Mouse (Mus musculus) hindbrain, postnatal 0 days (tissue): ENCODE measurements around the gene Fgd6. TPM values are rescaled to one million over a fixed set of nuclear protein-coding genes. Genes with fewer than 3 reads are reported as not detected.
A peak's percentile ranks its signal among the peaks of the same experiment; 100 is the strongest.

ENCODE experiments used
- ATAC-seq: fragments of 200-750 bp; cut with Nextera tagmentation; 2 replicates; pipeline ENCODE4 v1.8.0; 2017; ENCODE audit warnings: mild to moderate bottlenecking, moderate TSS enrichment, moderate library complexity
- DNase-seq: peaks from one replicate; pipeline ENCODE4 v3.0.0-alpha.2; 2015; ENCODE audit warnings: low spot score
- H3K27ac ChIP-seq: fragments of 300-500 bp; sonication (generic); 2 replicates; pipeline ENCODE4 v1.5.1; 2014; ENCODE audit warnings: mild to moderate bottlenecking
- H3K27me3 ChIP-seq: fragments of 300-500 bp; sonication (generic); 2 replicates; pipeline ENCODE4 v1.6.1; 2014; ENCODE audit warnings: low read length, mixed read lengths; ENCODE audit not compliant: insufficient read depth
- H3K36me3 ChIP-seq: fragments of 300-500 bp; sonication (generic); 2 replicates; pipeline ENCODE4 v1.6.1; 2014; ENCODE audit warnings: low read length, mixed read lengths; ENCODE audit not compliant: insufficient read depth
- H3K4me1 ChIP-seq: fragments of 300-500 bp; sonication (generic); 2 replicates; pipeline ENCODE4 v1.6.1; 2014; ENCODE audit warnings: antibody characterized with exemption, low read length, mixed read lengths; ENCODE audit not compliant: insufficient read depth
- H3K4me2 ChIP-seq: fragments of 300-500 bp; sonication (generic); 2 replicates; pipeline ENCODE4 v1.6.1; 2014; ENCODE audit warnings: low read depth, mild to moderate bottlenecking, low read length, moderate library complexity, mixed read lengths
- H3K4me3 ChIP-seq: fragments of 300-500 bp; sonication (generic); 2 replicates; pipeline ENCODE4 v1.5.1; 2014; ENCODE audit warnings: low read length
- H3K9ac ChIP-seq: fragments of 300-500 bp; sonication (generic); replicated peaks from 2 replicates; pipeline ENCODE4 v1.6.1; 2014; ENCODE audit warnings: mild to moderate bottlenecking, low read length, moderate library complexity, mixed read lengths
- H3K9me3 ChIP-seq: fragments of 300-500 bp; sonication (generic); 2 replicates; pipeline ENCODE4 v1.6.1; 2016; ENCODE audit warnings: low read length, mixed read lengths
- CTCF ChIP-seq: IDR thresholded peaks from 2 replicates; pipeline ENCODE4 v1.5.1; 2016; ENCODE audit warnings: antibody characterized with exemption, control low read depth, low read depth
- WGBS: fragments of 180-500 bp; shearing (Covaris S2); extraction: QIAGEN DNeasy Blood & Tissue Kit; methylation state at CpG from one replicate; pipeline ENCODE4 v1.1.7; 2014; 5-methylcytosine and 5-hydroxymethylcytosine counted together
- polyA plus RNA-seq: library from polyadenylated mRNA; unstranded; fragments of >200 nt; fragmentation: Nextera tagmentation; extraction: Ambion mirVana; gene quantifications from 2 replicates; pipeline ENCODE4 v1.2.1, GENCODE M21; 2015
- total RNA-seq: library from RNA; depleted of rRNA; stranded (reverse); fragments of >200 nt; gene quantifications from 2 replicates; pipeline ENCODE4 v1.2.3, GENCODE M21; 2014

The Fgd6 gene
- total and polyA plus RNA-seq, 2 experiments from 2014 or later, result 2.0 to 5.2 TPM

- H3K4me1 ChIP-seq, result peaks cover 4% of the 10 kb centered on the region; the same call in 1 of the 2 replicates
- no peaks in the 10 kb centered on the region for H3K27me3 ChIP-seq
- H3K36me3 ChIP-seq, result no peaks in the 10 kb centered on the region
- no peak for ATAC-seq
- H3K9ac ChIP-seq, result no peak overlapping the region
- H3K27ac ChIP-seq, result no peak overlapping the region
- peak; percentile 47 for DNase-seq
- peak; percentile 61 for TF ChIP-seq CTCF
- 78% methylated on average over 5 of the region's 5 CpGs for WGBS
- no peak overlapping the region for H3K4me3 ChIP-seq
- H3K4me2 ChIP-seq, result no peak overlapping the region
- no peaks in the 10 kb centered on the region for H3K9me3 ChIP-seq
Measured at GRCm38 (mm10) chr10:94124376-94124775, 88.6 kb downstream of the Fgd6 start.

DNA sequence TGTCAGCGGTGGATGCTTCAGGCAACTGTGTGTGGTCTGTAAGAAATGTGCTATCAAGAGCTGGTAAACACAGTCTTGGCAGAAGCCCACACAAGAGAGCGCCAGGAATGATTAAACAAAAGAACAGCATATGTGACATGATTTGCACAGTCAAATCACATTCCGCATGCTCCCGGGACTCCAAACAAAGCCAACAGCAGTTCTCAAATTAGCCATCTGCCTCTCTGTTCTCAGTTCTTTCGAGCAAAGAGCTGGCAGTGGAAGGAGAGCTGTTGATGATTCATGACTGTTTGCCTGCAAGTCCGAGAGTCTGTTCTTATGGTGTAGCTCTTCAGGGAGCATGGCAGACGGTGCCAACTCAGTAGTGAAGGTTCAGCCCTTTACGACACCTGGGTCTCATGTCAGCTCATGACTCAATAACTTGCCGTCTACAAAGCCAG lies 93.9 kb downstream of the Fgd6 start:
- Histone ChIP-seq H3K9me3 (no peaks in the 10 kb centered on the region), H3K4me2 (no peak overlapping the region)

GRCm38 (mm10) chr10:94133081-94133480 lies 97.3 kb downstream of the Fgd6 start:
- no peak for ATAC-seq

More for the DNA sequence above, 93.9 kb downstream of the Fgd6 start:
- TF ChIP-seq CTCF, result no peak
- no peaks in the 10 kb centered on the region for H3K36me3 ChIP-seq
- 13% methylated on average over 9 of the region's 9 CpGs for WGBS
- peak overlapping the region; percentile 74 for H3K27ac ChIP-seq
- DNase-seq (peak; percentile 91), ATAC-seq (peak; percentile 92)
- H3K4me1 ChIP-seq, result peaks cover 9% of the 10 kb centered on the region
- no peaks in the 10 kb centered on the region for H3K27me3 ChIP-seq
- H3K9ac ChIP-seq, result no peak overlapping the region
- H3K4me3 ChIP-seq, result no peak overlapping the region

GRCm38 (mm10) chr10:94133674-94134073 lies 97.9 kb downstream of the Fgd6 start:
- no peaks in the 10 kb centered on the region for H3K27me3 ChIP-seq
- no peaks in the 10 kb centered on the region for H3K9me3 ChIP-seq
- no peak overlapping the region for H3K4me2 ChIP-seq
- peaks cover 9% of the 10 kb centered on the region for H3K4me1 ChIP-seq
- H3K4me3 ChIP-seq, result no peak overlapping the region
- H3K36me3 ChIP-seq, result peaks cover 5% of the 10 kb centered on the region; the same call in 1 of the 2 replicates
- 87% methylated on average over 7 of the region's 7 CpGs for WGBS
- no peak for DNase-seq
- no peak overlapping the region for H3K27ac ChIP-seq
- no peak for ATAC-seq
- no peak overlapping the region for H3K9ac ChIP-seq
- TF ChIP-seq CTCF, result no peak

More at GRCm38 (mm10) chr10:94133081-94133480, 97.3 kb downstream of the Fgd6 start:
- WGBS, result 54% methylated on average over 8 of the region's 8 CpGs
- peaks cover 3% of the 10 kb centered on the region; the same call in 1 of the 2 replicates for H3K36me3 ChIP-seq
- H3K4me1 ChIP-seq, result peaks cover 9% of the 10 kb centered on the region
- no peaks in the 10 kb centered on the region for H3K27me3 ChIP-seq
- H3K27ac ChIP-seq, result no peak overlapping the region
- H3K9ac ChIP-seq, result no peak overlapping the region
- H3K9me3 ChIP-seq, result no peaks in the 10 kb centered on the region
- H3K4me2 ChIP-seq, result no peak overlapping the region
- no peak overlapping the region for H3K4me3 ChIP-seq
- TF ChIP-seq CTCF, result no peak
- peak; percentile 23 for DNase-seq

GRCm38 (mm10) chr10:94134535-94135390 lies 99.0 kb downstream of the Fgd6 start:
- 79% methylated on average over 12 of the region's 12 CpGs for WGBS
- Histone ChIP-seq H3K27ac (no peak overlapping the region), H3K4me2 (no peak overlapping the region), H3K4me3 (no peak overlapping the region), H3K27me3 (no peaks in the 10 kb centered on the region), H3K4me1 (peaks cover 5% of the 10 kb centered on the region; the same call in 1 of the 2 replicates), H3K9ac (no peak overlapping the region), H3K36me3 (peaks cover 5% of the 10 kb centered on the region; the same call in 1 of the 2 replicates), H3K9me3 (no peaks in the 10 kb centered on the region)
- no peak for DNase-seq
- no peak for ATAC-seq
- no peak for TF ChIP-seq CTCF

GRCm38 (mm10) chr10:94138890-94139482 lies 103.2 kb downstream of the Fgd6 start:
- ATAC-seq (no peak), DNase-seq (no peak)
- peaks cover 5% of the 10 kb centered on the region; the same call in 1 of the 2 replicates for H3K36me3 ChIP-seq
- no peak overlapping the region for H3K4me2 ChIP-seq
- no peak overlapping the region for H3K27ac ChIP-seq
- TF ChIP-seq CTCF, result no peak
- no peaks in the 10 kb centered on the region for H3K9me3 ChIP-seq
- no peak overlapping the region for H3K9ac ChIP-seq
- no peak overlapping the region for H3K4me3 ChIP-seq
- WGBS, result 92% methylated on average over 10 of the region's 10 CpGs
- H3K27me3 ChIP-seq, result no peaks in the 10 kb centered on the region
- peaks cover 5% of the 10 kb centered on the region; the same call in 1 of the 2 replicates for H3K4me1 ChIP-seq
